Mouse (Mus musculus): ENCODE measurements around the gene Tigd3.

DNA sequence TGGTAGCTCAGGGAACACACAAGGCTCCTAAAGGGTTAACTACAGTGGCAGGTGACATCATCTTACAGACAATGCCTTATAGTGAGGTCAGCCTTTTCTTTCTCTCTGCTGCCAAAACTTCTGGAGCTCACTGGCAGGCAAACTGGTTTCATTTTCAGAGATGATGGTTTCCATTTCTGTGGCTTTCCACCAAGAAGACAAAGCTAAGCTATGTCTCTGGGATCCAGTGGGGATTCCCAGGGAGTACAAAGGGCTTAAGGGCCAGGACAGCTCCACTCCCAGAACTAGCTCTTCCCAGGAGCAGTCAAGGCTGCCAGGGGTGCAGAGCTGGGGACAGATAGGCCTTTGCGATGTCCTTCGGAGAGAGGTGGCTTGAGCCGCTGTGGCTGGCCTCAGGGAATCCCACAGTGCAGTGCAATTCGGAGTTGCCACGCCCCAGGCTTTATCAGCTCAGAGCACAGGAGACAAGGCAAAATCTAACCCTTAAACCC lies 42.4 kb downstream of the Tigd3 start:
- TF ChIP-seq CTCF (IDR thresholded peaks at IDR 0.05; ENCODE audit: extremely low read depth, insufficient read depth, insufficient read length, insufficient replicate concordance) (no peak), POLR2A (IDR thresholded peaks at IDR 0.05; ENCODE audit: low read depth, low read length) (no peak)
